Mouse (Mus musculus) hindbrain, postnatal 0 days (tissue): ENCODE results near the gene Specc1l. TPM values are rescaled to one million over a fixed set of nuclear protein-coding genes. Genes with fewer than 3 reads are reported as not detected.

Experiments
- ATAC-seq: fragments of 200-750 bp; cut with Nextera tagmentation; 2 replicates; pipeline ENCODE4 v1.8.0; 2017; ENCODE audit warnings: mild to moderate bottlenecking, moderate TSS enrichment, moderate library complexity
- DNase-seq: peaks from one replicate; pipeline ENCODE4 v3.0.0-alpha.2; 2015; ENCODE audit warnings: low spot score
- H3K27ac ChIP-seq: fragments of 300-500 bp; sonication (generic); 2 replicates; pipeline ENCODE4 v1.5.1; 2014; ENCODE audit warnings: mild to moderate bottlenecking
- H3K27me3 ChIP-seq: fragments of 300-500 bp; sonication (generic); 2 replicates; pipeline ENCODE4 v1.6.1; 2014; ENCODE audit warnings: low read length, mixed read lengths; ENCODE audit not compliant: insufficient read depth
- H3K36me3 ChIP-seq: fragments of 300-500 bp; sonication (generic); 2 replicates; pipeline ENCODE4 v1.6.1; 2014; ENCODE audit warnings: low read length, mixed read lengths; ENCODE audit not compliant: insufficient read depth
- H3K4me1 ChIP-seq: fragments of 300-500 bp; sonication (generic); 2 replicates; pipeline ENCODE4 v1.6.1; 2014; ENCODE audit warnings: antibody characterized with exemption, low read length, mixed read lengths; ENCODE audit not compliant: insufficient read depth
- H3K4me2 ChIP-seq: fragments of 300-500 bp; sonication (generic); 2 replicates; pipeline ENCODE4 v1.6.1; 2014; ENCODE audit warnings: low read depth, mild to moderate bottlenecking, low read length, moderate library complexity, mixed read lengths
- H3K4me3 ChIP-seq: fragments of 300-500 bp; sonication (generic); 2 replicates; pipeline ENCODE4 v1.5.1; 2014; ENCODE audit warnings: low read length
- H3K9ac ChIP-seq: fragments of 300-500 bp; sonication (generic); replicated peaks from 2 replicates; pipeline ENCODE4 v1.6.1; 2014; ENCODE audit warnings: mild to moderate bottlenecking, low read length, moderate library complexity, mixed read lengths
- H3K9me3 ChIP-seq: fragments of 300-500 bp; sonication (generic); 2 replicates; pipeline ENCODE4 v1.6.1; 2016; ENCODE audit warnings: low read length, mixed read lengths
- CTCF ChIP-seq: IDR thresholded peaks from 2 replicates; pipeline ENCODE4 v1.5.1; 2016; ENCODE audit warnings: antibody characterized with exemption, control low read depth, low read depth
- WGBS: fragments of 180-500 bp; shearing (Covaris S2); extraction: QIAGEN DNeasy Blood & Tissue Kit; methylation state at CpG from one replicate; pipeline ENCODE4 v1.1.7; 2014; 5-methylcytosine and 5-hydroxymethylcytosine counted together
- polyA plus RNA-seq: library from polyadenylated mRNA; unstranded; fragments of >200 nt; fragmentation: Nextera tagmentation; extraction: Ambion mirVana; gene quantifications from 2 replicates; pipeline ENCODE4 v1.2.1, GENCODE M21; 2015
- total RNA-seq: library from RNA; depleted of rRNA; stranded (reverse); fragments of >200 nt; gene quantifications from 2 replicates; pipeline ENCODE4 v1.2.3, GENCODE M21; 2014

Gene Specc1l
- total and polyA plus RNA-seq, 2 experiments from 2014 or later, result 22.3 to 42.2 TPM

DNA sequence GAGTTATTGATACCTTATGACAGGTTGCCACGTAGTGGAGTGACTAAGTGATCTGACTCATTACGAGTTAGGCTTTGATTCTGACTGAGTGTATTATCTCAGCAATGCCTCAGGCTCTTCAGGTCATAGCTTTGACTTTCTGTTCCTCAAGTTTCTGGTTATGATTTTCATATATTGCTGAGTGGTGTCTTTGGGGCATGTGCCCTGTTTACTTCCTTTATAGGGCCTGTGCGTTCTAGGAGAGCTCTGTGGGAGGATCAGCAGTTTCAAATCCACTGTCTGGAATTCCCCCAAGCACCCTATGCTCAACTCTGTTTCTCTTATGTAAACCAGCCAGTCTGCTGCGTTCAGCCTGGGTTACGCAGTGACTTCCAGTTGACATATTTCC is 10.7 kb downstream of the Specc1l start:
- no peak for DNase-seq
- no peak overlapping the region for H3K4me2 ChIP-seq
- no peak for TF ChIP-seq CTCF
- H3K9ac ChIP-seq, result no peak overlapping the region
- H3K27ac ChIP-seq, result no peak overlapping the region
- no peak overlapping the region for H3K4me3 ChIP-seq
- H3K27me3 ChIP-seq, result no peaks in the 10 kb centered on the region
- no peaks in the 10 kb centered on the region for H3K9me3 ChIP-seq
- H3K4me1 ChIP-seq, result 0 out of 2 replicates have a peak, but pooled peaks cover 2% of the 10 kb centered on the region
- WGBS, result 75% methylated on average over 5 of the region's 5 CpGs
- H3K36me3 ChIP-seq, result no peaks in the 10 kb centered on the region
- ATAC-seq, result no peak

DNA sequence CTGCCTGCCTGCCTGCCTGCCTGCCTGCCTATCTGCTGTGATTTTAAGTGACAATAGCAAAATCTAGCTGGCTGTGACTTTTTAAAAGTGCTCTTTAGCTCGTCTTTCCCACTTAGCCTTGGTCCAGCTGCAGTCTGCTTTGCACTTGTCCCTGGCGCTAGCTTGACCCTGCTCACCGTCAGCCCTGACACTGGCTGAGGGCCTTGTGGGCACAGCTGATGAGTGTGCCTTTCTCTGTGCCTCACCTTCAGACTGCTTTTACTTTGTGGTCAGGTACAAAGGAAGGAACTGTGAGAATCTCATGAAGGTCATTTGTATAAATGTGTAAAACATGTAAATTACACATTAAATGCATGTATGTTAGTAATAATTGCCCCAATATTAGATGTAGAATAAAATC is 12.3 kb downstream of the Specc1l start:
- WGBS, result 58% methylated on average over 3 of the region's 3 CpGs
- no peak for ATAC-seq
- Histone ChIP-seq H3K27me3 (no peaks in the 10 kb centered on the region), H3K27ac (no peak overlapping the region), H3K9me3 (no peaks in the 10 kb centered on the region), H3K9ac (no peak overlapping the region), H3K4me3 (no peak overlapping the region), H3K4me2 (no peak overlapping the region), H3K36me3 (no peaks in the 10 kb centered on the region), H3K4me1 (0 out of 2 replicates have a peak, but pooled peaks cover 2% of the 10 kb centered on the region)
- no peak for DNase-seq
- no peak for TF ChIP-seq CTCF

DNA sequence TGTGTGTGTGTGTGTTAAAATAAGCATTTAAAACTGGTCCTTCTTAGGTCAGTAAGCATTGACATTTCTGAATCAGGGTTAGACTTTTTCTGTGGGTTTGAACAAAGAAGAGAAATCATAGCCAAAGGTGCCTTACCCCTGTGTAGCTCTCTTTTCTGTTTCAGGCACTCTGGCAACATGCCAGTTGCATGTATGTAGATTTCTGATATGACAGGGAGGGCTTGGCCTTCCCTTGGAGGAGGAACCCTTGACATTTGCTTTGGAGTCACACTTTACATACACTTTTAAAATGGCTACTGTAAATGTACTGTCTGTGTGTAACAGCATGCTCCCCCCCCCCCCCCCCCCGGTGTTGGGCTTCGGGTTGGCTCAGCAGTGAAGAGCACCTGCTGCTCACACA is 12.8 kb downstream of the Specc1l start:
- no peak for DNase-seq
- 10% methylated on average over 2 of the region's 2 CpGs for WGBS

DNA sequence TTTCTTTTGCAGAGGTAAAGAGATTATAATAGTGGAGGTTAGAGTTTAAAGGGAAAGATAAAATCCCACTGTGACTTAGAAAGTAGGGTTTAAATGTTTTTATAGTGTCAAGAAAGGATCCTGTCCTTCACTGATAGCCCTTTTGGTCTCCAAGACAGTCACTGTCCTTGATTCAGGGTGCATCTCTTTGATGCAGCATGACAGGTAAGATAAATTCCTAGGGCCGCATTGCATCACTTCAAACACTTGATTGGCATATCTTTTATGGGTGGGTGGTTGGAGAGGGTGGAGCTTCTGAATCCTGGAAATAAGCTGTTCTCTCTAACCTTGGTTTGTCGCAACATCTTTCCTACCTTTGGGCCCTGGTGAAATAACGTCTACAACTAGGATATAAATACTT is 15.5 kb downstream of the Specc1l start:
- no peak for ATAC-seq
- Histone ChIP-seq H3K9me3 (no peaks in the 10 kb centered on the region), H3K4me1 (0 out of 2 replicates have a peak, but pooled peaks cover 2% of the 10 kb centered on the region), H3K27me3 (no peaks in the 10 kb centered on the region), H3K4me3 (no peak overlapping the region), H3K27ac (no peak overlapping the region), H3K36me3 (peaks cover 7% of the 10 kb centered on the region; the same call in 1 of the 2 replicates), H3K9ac (no peak overlapping the region), H3K4me2 (no peak overlapping the region)
- TF ChIP-seq CTCF, result no peak
- 86% methylated on average over 3 of the region's 3 CpGs for WGBS
- no peak for DNase-seq

More for the DNA sequence above, 12.8 kb downstream of the Specc1l start:
- Histone ChIP-seq H3K4me2 (no peak overlapping the region), H3K4me3 (no peak overlapping the region), H3K36me3 (no peaks in the 10 kb centered on the region), H3K9me3 (no peaks in the 10 kb centered on the region), H3K9ac (no peak overlapping the region), H3K27ac (no peak overlapping the region), H3K27me3 (no peaks in the 10 kb centered on the region), H3K4me1 (0 out of 2 replicates have a peak, but pooled peaks cover 2% of the 10 kb centered on the region)
- no peak for TF ChIP-seq CTCF
- no peak for ATAC-seq

DNA sequence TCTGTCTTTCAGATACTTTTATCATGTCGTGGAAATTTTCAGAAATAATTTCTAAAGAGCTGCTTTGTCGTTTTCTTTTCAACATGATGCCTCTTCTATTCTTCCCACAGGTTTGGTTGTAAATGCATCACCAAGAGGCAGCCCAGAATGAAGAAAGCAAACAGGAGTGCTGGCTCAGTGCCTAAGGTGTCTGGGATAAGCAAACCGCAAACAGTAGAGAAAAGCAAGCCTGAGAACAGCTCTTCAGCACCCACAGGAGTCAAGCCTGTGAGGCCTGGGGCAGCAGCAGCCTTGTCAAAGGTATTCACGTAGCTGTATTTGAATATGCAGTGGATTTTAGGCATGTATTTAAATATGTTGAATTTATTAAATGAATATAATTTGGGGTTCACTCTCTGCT is 18.7 kb downstream of the Specc1l start:
- no peak overlapping the region for H3K27ac ChIP-seq
- no peak overlapping the region for H3K4me2 ChIP-seq
- no peaks in the 10 kb centered on the region for H3K4me1 ChIP-seq
- no peaks in the 10 kb centered on the region for H3K27me3 ChIP-seq
- H3K9ac ChIP-seq, result no peak overlapping the region
- peaks cover 14% of the 10 kb centered on the region; the same call in 1 of the 2 replicates for H3K36me3 ChIP-seq
- WGBS, result 60% methylated on average over 4 of the region's 4 CpGs
- ATAC-seq, result no peak
- H3K9me3 ChIP-seq, result no peaks in the 10 kb centered on the region
- no peak overlapping the region for H3K4me3 ChIP-seq
- no peak for TF ChIP-seq CTCF
- DNase-seq, result no peak

DNA sequence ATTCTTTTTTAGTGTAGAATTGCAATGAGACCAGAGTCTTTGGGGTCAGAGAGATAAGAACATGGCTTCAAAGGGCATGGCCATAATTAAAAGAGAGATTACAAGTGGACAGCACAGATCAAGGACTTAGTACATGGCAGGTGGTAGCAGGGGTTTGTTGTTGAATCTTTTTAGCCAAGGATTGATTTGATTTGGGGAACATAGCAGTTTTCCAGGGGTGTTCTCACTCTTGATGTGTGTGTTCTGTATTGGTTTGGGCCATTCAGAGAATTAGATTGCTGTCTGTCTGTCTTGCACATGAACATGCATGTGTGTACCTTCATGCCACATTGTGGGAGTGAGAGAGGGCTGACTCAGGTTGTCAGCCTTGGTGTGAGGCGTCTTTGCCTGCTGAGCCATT is 20.0 kb downstream of the Specc1l start:
- Histone ChIP-seq H3K36me3 (peaks cover 14% of the 10 kb centered on the region; the same call in 1 of the 2 replicates), H3K27ac (no peak overlapping the region), H3K27me3 (no peaks in the 10 kb centered on the region), H3K9ac (no peak overlapping the region), H3K4me1 (no peaks in the 10 kb centered on the region), H3K9me3 (no peaks in the 10 kb centered on the region), H3K4me3 (no peak overlapping the region), H3K4me2 (no peak overlapping the region)
- no peak for DNase-seq
- ATAC-seq, result no peak
- TF ChIP-seq CTCF, result no peak
- 70% methylated on average over 1 of the region's 1 CpGs for WGBS

DNA sequence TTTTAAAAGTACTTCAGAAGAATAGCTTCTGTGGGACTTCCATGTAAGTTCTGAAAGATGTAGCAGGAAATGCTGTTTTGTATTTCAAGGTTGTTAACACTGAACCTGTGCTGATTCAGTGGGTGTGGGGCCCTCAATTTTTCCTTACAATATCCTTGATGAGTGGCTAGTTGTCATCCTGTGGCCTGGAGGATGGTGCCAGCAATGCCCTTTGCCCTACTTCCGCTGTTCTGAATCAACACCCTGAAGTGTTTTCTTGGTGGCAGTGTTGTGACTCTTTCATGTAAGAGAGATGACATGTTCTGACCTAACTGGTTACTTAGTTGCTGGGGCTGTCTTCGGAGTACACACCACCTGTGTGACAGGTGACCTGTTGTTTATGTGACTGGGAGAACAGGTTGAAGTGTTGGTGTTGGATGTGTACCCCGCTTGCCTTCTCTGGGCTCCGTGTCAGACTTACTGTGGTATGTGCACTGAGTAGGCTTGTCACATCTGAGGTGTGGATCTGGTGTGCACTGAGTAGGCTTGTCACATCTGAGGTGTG is 20.8 kb downstream of the Specc1l start:
- no peaks in the 10 kb centered on the region for H3K27me3 ChIP-seq
- no peak for TF ChIP-seq CTCF
- no peaks in the 10 kb centered on the region for H3K9me3 ChIP-seq
- no peak overlapping the region for H3K27ac ChIP-seq
- DNase-seq (no peak), ATAC-seq (no peak)
- no peak overlapping the region for H3K9ac ChIP-seq
- no peak overlapping the region for H3K4me3 ChIP-seq
- no peak overlapping the region for H3K4me2 ChIP-seq
- WGBS, result 100% methylated on average over 4 of the region's 4 CpGs
- no peaks in the 10 kb centered on the region for H3K4me1 ChIP-seq
- H3K36me3 ChIP-seq, result peaks cover 14% of the 10 kb centered on the region; the same call in 1 of the 2 replicates
